Mouse (Mus musculus): ENCODE measurements around the gene Cd248.

Cd248 gene

GRCm38 (mm10) chr19:5067867-5068569 is at the start of gene Cd248:
Cd248 (plus strand) TSS chr19:5068078.
- DNase-seq (ENCODE audit: low spot score) = no peak

DNA sequence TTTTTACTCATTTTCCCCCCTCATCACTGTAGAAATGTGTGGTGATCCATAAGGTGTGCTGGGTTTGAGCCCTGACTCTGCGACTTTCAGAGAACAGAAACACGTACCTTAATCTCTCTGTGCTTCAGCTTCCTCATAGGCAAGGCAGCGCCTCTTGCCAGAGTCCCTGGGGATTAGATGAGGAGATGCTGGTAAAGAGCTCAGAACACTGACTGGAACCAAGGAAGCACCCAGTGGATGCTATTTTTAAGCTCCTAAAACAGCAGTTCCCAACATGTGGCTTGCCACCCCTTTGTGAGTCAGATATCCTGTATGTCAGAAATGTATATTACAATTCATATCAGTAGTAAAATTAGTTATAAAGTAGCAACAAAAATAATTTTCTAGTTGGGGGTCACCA is 49.7 kb upstream of the Cd248 start:
- no peak for DNase-seq (ENCODE audit: low spot score)

DNA sequence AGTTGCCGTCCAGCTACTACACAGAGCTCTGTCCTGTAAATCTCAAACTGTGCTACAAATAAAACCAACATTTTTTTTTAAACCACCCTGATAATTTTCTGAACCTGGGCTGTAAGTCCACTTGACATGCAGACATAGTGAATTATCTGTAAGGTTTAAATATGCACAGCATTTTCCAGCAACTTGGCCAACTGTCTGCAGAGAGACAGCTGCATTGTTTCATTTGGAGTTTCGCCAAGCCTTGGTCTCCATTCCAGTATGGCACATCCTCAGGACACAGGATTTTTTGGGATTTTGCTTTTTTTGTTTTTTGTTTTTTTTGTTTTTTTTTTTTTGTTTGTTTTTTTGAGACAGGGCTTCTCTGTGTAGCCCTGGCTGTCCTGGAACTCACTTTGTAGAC is 46.5 kb upstream of the Cd248 start:
- no peak for DNase-seq (ENCODE audit: low spot score)

DNA sequence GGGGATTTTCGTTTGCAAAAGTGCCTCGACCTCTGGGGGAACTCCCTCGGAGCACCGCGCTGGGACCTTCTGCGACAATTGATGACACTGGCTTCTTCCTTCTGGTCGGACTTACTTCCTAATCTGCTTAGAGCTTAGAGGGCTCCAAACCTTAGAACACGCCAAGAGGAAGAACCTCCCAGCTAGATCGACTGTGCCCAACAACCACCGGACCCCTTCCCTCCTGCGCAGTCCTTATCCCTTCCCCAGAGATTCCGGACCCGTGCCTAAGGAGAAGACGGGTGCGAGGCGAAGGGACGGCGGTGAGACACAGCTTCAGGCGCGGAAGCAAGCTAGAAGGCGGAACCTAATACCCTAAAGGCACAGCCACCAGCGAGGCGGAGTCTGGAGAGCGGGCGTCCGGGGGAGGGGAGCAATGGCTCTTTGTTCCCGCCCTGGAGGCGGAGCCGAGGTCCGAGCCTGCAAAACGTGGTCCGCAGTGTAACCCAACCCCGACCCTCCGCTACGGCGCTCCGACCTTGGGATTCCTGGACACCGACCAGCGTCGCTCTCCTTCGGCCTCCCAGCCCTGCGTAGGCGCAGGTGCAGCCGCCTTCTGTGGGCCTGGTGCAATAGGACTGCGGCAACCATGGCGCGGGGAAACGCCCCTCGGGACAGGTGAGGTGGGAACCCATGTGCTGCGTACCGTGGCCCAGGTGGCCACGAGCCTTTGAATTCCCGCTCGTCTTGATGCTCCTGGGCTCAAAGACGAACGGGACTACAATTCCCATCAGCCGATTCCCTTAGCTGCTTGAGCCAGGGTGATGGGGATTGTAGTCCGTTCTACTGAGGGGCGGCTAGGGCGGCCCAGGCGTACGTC is 44.0 kb upstream of the Cd248 start, which contains the start of gene Slc29a2:
Slc29a2 (plus strand) TSS at position 240 of the 859 bp plus-strand sequence.
- DNase-seq (ENCODE audit: low spot score) = peak; percentile 79

- no peak for DNase-seq (ENCODE audit: low spot score)
Measured at GRCm38 (mm10) chr19:5026111-5026510, 41.8 kb upstream of the Cd248 start.

DNA sequence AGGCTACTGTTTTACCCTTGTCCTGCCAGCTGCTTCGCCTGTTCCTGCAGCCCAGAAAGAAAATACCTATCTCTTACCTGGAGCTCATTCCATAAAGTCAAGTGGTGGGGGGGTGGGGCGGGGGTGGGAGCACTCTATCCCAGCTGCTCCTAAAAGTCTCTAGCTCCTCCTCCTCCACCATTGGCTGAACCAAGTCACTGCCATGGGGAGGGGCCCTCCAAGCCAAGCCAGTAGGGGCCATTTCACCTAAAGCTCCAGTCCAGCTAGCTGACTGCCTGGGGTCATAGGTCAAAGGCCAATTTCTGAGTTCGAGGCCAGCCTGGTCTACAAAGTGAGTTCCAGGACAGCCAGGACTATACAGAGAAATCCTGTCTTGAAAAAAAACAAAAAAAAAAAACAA is 35.2 kb upstream of the Cd248 start:
- DNase-seq (ENCODE audit: low spot score) = no peak

DNA sequence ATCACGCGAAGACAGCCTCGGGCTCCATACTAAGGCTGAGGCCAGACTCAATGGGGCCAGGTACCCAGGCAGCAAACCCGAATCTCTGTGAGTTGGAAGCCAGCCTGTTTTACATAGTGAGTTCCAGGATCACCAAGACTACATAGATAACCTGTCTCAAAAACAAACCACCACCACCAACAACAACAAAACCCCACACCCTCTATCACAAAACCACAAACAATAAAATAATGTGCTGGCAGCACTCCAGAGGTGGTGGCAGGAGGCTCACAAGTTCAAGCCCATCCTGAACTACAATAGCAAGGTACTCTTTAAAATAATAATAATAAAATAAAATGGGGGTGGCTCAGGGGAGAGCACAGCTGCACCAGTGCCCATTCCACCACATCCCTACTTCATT is 31.3 kb upstream of the Cd248 start:
- no peak for DNase-seq (ENCODE audit: low spot score)

DNA sequence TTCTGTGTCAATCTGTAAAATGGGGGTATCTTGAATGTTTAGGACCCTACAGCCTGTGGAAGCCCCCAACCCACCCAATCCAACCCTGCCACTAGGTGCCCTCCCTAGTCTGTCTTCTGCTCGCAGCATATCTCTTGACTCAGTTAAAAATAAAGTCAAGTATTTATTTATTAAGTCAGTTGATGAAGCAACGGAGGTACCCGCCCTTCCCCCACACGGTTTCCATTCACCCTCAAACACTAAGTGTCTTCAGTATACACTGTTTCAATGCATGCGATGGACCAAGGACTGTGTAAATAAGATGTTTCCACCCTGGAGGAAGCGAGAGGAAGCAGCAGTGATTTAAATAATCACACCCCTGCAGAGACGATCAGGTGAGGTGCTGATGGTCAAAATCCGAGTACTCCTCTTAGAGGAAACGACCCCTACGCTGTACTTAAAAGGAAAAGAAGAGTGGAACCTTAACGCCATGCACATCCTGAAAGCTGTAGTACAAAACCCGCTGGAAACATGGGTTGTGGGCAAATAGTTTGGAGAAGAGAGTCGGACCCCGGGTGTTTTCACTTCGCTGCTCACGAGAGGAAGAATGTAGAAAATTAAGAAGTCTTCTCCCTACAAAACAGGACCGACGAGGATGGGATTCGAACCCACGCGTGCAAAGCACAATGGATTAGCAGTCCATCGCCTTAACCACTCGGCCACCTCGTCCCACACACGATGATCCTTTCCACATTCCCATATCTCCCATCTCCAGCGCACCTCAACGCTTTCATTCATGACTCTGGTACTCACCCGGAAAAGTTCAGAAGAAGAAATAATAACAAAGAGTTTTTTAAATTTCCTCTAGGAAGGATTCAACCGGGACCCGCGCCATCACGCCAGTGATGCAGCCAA is 30.0 kb upstream of the Cd248 start:
- DNase-seq (ENCODE audit: low spot score) = peak; percentile 70

DNA sequence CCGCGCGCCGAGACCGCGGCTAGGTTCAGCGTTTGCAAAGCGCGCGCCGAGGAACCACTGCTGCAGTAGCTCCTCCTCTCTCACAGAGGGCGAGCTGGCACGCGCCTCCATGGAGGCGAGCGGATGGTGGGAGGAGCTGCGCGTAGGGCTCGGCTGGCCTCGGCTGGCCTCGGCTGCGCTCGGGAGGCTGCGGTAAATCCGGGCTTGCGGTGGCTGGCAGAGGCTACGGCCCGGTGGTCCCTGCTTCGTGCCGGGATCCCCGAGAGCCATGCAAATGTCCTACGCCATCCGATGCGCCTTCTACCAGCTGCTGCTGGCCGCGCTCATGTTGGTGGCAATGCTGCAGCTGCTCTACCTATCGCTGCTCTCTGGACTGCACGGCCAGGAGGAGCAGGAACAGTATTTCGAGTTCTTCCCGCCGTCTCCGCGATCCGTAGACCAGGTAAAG is 29.1 kb upstream of the Cd248 start, which contains the start of the genes B4gat1 and AC124502.3:
B4gat1 (plus strand) TSS at position 118 of the 448 bp plus-strand sequence.
AC124502.3 (plus strand) TSS at position 183 of the 448 bp plus-strand sequence.
- peak; percentile 81 for DNase-seq (ENCODE audit: low spot score)

DNA sequence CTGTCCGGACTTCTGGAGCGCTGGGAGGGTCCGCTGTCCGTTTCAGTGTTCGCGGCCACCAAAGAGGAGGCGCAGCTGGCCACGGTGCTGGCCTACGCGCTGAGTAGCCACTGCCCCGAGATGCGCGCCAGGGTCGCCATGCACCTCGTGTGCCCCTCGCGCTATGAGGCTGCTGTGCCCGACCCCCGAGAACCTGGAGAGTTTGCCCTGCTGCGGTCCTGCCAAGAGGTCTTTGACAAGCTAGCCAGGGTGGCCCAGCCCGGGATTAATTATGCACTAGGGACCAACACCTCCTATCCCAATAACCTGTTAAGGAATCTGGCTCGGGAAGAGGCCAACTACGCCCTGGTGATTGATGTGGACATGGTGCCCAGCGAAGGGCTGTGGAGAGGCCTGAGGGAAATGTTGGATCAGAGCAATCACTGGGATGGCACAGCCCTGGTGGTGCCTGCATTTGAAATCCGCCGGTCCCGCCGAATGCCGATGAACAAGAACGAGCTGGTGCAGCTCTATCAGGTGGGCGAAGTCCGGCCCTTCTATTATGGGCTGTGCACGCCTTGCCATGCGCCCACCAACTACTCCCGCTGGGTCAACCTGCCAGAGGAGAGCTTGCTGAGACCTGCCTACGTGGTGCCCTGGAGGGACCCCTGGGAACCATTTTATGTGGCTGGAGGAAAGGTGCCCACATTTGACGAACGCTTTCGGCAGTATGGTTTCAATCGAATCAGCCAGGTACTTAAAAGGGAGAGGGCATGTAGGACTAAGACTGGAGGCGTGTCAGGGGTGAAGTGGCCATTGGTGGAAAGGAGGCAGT is 28.4 kb upstream of the Cd248 start:
- DNase-seq (ENCODE audit: low spot score) = no peak

- peak; percentile 93 for DNase-seq (ENCODE audit: low spot score)
Measured at GRCm38 (mm10) chr19:5040862-5041523, 26.9 kb upstream of the Cd248 start, which contains the start of gene Brms1. Brms1 (plus strand) TSS chr19:5041354.

DNA sequence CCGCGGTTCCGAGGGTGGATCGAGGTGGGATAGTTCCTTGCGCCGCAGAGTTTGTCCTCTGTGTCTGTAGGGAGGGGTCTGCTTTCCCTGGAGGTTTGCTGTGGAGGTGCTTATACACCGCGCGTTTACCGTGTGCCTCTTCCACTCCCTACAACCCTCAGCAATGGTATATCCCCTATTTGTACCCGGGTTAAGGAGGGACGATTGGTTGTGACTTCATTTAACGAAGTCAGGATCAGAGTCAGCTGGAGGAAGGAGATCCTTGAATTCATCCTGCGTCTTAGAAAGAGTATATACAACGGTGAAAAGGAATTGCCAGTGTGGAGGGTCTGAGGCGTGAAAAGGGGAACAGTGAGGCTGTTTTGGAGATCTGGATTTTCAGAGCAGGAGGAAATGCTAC is 26.3 kb upstream of the Cd248 start:
- no peak for DNase-seq (ENCODE audit: low spot score)

- DNase-seq (ENCODE audit: low spot score) = no peak
Measured at GRCm38 (mm10) chr19:5045531-5045930, 22.3 kb upstream of the Cd248 start.

DNA sequence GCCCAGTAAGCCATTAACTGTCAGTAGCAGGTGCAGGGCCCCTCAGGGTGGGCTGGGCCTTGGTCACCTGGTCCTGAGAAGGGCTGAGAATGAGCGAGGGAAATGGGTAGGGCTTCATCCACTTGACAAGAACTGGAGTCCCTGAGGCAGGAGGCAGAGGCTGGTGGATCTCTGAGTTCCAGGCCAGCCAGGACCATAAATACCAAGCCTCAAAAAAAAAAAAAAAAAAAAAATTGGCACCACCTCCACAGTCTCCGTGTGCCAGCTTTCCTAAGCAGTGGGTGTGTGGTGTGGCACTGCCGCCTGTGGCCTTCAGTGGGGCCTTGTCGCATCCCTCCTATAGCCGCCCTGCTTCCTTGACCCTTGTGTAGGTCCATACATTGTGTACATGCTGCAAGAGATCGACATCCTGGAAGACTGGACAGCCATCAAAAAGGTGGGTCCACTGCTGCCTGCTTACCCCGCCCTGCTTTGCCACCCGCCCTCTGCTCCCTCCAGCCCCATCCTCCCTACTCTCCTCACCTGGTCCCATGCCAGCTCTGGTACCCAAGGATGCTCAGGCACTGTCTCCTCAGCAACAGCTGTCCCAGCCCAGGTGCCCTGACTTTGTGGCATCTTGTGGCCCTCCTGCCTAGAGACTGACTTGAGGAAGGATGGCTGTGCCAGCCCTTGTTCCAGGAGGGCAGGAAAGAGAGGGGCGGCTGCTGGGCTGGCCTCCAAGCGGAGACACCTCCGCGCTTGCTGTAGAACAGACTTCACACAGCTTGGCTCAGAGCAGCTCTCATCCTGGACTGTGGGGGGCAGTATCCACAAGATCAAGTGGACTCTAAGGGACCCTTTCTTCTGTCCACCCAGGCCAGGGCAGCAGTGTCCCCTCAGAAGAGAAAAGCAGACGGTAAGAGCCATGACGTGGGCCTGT is 19.5 kb upstream of the Cd248 start:
- no peak for DNase-seq (ENCODE audit: low spot score)

DNA sequence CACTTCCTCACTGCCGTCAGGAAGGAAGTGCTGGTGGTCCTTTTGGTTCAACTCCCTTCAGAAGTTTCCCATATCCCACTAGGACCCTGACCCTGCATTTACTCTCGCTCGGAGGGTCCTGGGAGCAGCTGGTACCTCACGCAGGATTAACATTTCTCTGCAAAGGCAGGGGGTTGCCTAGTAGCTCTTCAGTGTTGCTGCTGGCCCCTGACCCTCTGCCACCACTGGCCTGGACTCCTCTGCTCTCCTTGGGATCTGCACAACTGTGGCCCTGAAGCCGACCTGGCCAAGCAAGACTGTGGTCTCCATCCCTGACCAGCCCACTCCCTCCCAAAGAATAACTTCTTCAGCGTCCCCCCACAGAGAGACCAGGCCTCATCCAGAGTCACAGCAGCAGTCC is 18.6 kb upstream of the Cd248 start:
- DNase-seq (ENCODE audit: low spot score) = no peak

GRCm38 (mm10) chr19:5050047-5050905 is 17.6 kb upstream of the Cd248 start, which contains the start of gene Rin1:
Rin1 (plus strand) TSS chr19:5050481.
- DNase-seq (ENCODE audit: low spot score) = no peak

GRCm38 (mm10) chr19:5051031-5051430 is 16.8 kb upstream of the Cd248 start:
- DNase-seq (ENCODE audit: low spot score) = no peak

DNA sequence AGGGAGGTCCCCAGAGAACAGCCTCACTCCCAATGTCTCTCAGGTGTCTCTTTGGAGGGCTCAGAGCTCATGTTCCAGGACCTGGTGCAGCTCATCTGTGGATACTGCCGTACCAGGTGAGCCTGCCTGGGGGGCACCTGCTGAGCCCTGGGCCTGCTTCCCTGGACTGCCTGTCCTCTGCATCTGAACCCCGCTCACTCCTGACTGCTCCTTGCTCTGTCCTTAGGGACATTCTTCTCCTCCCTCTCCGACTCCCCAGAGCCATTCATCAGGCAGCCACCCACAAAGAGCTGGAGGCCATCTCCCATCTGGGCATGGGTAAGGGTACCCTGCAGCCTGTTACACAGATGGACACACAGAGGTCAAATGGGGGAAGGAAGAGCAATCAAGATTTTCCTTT is 16.4 kb upstream of the Cd248 start:
- no peak for DNase-seq (ENCODE audit: low spot score)
